Mouse (Mus musculus): Measurements from ENCODE around the gene Gm20696. TPM values are rescaled to one million over a fixed set of nuclear protein-coding genes. Genes with fewer than 3 reads are reported as not detected.

Gm20696 gene
- polyA plus RNA-seq, 1 experiment from 2014 or later = 2.5 TPM

GRCm38 (mm10) chr6:99357931-99358330 lies 308.7 kb downstream of the Gm20696 start:
- Histone ChIP-seq H3K27me3 (ENCODE audit: control insufficient read depth, insufficient read depth, low read length) (no peaks in the 10 kb centered on the region), H3K27ac (replicated peaks; ENCODE audit: low read depth, low read length) (no peak overlapping the region), H3K4me3 (ENCODE audit: low read depth, low read length) (no peak overlapping the region), H3K4me1 (ENCODE audit: control insufficient read depth, insufficient read depth, low read length) (no peaks in the 10 kb centered on the region), H3K36me3 (replicated peaks; ENCODE audit: control insufficient read depth, insufficient read depth, low read depth, low read length) (no peaks in the 10 kb centered on the region), H3K9ac (replicated peaks; ENCODE audit: low read length) (no peak overlapping the region), H3K9me3 (replicated peaks; ENCODE audit: control insufficient read depth, low read length) (no peaks in the 10 kb centered on the region), H3K4me2 (ENCODE audit: low read depth, low read length) (no peak overlapping the region)
- no peak for ATAC-seq (replicated peaks; ENCODE audit: insufficient number of reproducible peaks, low FRiP score, low TSS enrichment, low read depth)
- DNase-seq (ENCODE audit: low spot score) = no peak
- WGBS = 87% methylated on average over 2 of the region's 2 CpGs

GRCm38 (mm10) chr6:99354338-99354737 lies 312.3 kb downstream of the Gm20696 start:
- whole genome bisulfite sequencing = 38% methylated on average over 2 of the region's 2 CpGs
- ATAC-seq (replicated peaks; ENCODE audit: insufficient number of reproducible peaks, low FRiP score, low TSS enrichment, low read depth) = no peak

GRCm38 (mm10) chr6:99353441-99353840 lies 313.2 kb downstream of the Gm20696 start:
- 86% methylated on average over 2 of the region's 2 CpGs for WGBS
- Histone ChIP-seq H3K4me3 (ENCODE audit: low read depth, low read length) (no peak overlapping the region), H3K27me3 (ENCODE audit: control insufficient read depth, insufficient read depth, low read length) (no peaks in the 10 kb centered on the region)

More at GRCm38 (mm10) chr6:99354338-99354737, 312.3 kb downstream of the Gm20696 start:
- no peak overlapping the region for H3K4me2 ChIP-seq (ENCODE audit: low read depth, low read length)
- no peak for DNase-seq (ENCODE audit: low spot score)
- no peak overlapping the region for H3K9ac ChIP-seq (replicated peaks; ENCODE audit: low read length)
- no peak overlapping the region for H3K4me3 ChIP-seq (ENCODE audit: low read depth, low read length)
- no peaks in the 10 kb centered on the region for H3K27me3 ChIP-seq (ENCODE audit: control insufficient read depth, insufficient read depth, low read length)
- H3K36me3 ChIP-seq (replicated peaks; ENCODE audit: control insufficient read depth, insufficient read depth, low read depth, low read length) = no peaks in the 10 kb centered on the region
- H3K9me3 ChIP-seq (replicated peaks; ENCODE audit: control insufficient read depth, low read length) = no peaks in the 10 kb centered on the region
- no peak overlapping the region for H3K27ac ChIP-seq (replicated peaks; ENCODE audit: low read depth, low read length)
- no peaks in the 10 kb centered on the region for H3K4me1 ChIP-seq (ENCODE audit: control insufficient read depth, insufficient read depth, low read length)

DNA sequence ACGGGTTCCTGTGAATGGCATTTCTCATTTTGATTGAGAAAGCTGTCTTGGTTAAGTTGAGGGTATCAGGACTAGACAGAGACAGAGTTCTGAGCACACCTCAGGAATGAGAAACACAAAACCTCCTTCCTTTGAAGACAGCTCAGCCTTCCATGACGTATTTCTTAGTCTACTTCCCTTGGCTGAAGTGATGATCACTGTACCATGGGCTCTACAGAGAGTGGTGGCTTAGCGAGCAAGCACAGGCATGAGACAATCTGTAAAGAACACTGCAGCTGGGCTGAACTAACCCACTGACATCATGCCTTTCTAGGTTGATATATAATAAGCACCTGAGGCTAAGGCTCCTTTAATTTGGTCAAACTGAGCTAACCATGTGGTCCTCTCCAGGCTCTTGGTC lies 316.0 kb downstream of the Gm20696 start:
- H3K36me3 ChIP-seq (replicated peaks; ENCODE audit: control insufficient read depth, insufficient read depth, low read depth, low read length) = no peaks in the 10 kb centered on the region
- no peak overlapping the region for H3K4me3 ChIP-seq (ENCODE audit: low read depth, low read length)
- ATAC-seq (replicated peaks; ENCODE audit: insufficient number of reproducible peaks, low FRiP score, low TSS enrichment, low read depth) (no peak), DNase-seq (ENCODE audit: low spot score) (no peak)
- no peaks in the 10 kb centered on the region for H3K27me3 ChIP-seq (ENCODE audit: control insufficient read depth, insufficient read depth, low read length)
- WGBS = 72% methylated on average over 3 of the region's 3 CpGs
- no peak overlapping the region for H3K27ac ChIP-seq (replicated peaks; ENCODE audit: low read depth, low read length)
- H3K9me3 ChIP-seq (replicated peaks; ENCODE audit: control insufficient read depth, low read length) = no peaks in the 10 kb centered on the region
- H3K9ac ChIP-seq (replicated peaks; ENCODE audit: low read length) = no peak overlapping the region
- H3K4me2 ChIP-seq (ENCODE audit: low read depth, low read length) = no peak overlapping the region
- H3K4me1 ChIP-seq (ENCODE audit: control insufficient read depth, insufficient read depth, low read length) = no peaks in the 10 kb centered on the region

More at GRCm38 (mm10) chr6:99353441-99353840, 313.2 kb downstream of the Gm20696 start:
- Histone ChIP-seq H3K27ac (replicated peaks; ENCODE audit: low read depth, low read length) (no peak overlapping the region), H3K4me1 (ENCODE audit: control insufficient read depth, insufficient read depth, low read length) (no peaks in the 10 kb centered on the region), H3K36me3 (replicated peaks; ENCODE audit: control insufficient read depth, insufficient read depth, low read depth, low read length) (no peaks in the 10 kb centered on the region), H3K9ac (replicated peaks; ENCODE audit: low read length) (no peak overlapping the region), H3K9me3 (replicated peaks; ENCODE audit: control insufficient read depth, low read length) (no peaks in the 10 kb centered on the region), H3K4me2 (ENCODE audit: low read depth, low read length) (no peak overlapping the region)
- ATAC-seq (replicated peaks; ENCODE audit: insufficient number of reproducible peaks, low FRiP score, low TSS enrichment, low read depth) = no peak
- no peak for DNase-seq (ENCODE audit: low spot score)

- 64% methylated on average over 5 of the region's 5 CpGs for WGBS
- H3K4me3 ChIP-seq (ENCODE audit: low read depth, low read length) = no peak overlapping the region
- ATAC-seq (replicated peaks; ENCODE audit: insufficient number of reproducible peaks, low FRiP score, low TSS enrichment, low read depth) (no peak), DNase-seq (ENCODE audit: low spot score) (peak; percentile 41)
- H3K9ac ChIP-seq (replicated peaks; ENCODE audit: low read length) = no peak overlapping the region
- H3K4me1 ChIP-seq (ENCODE audit: control insufficient read depth, insufficient read depth, low read length) = no peaks in the 10 kb centered on the region
- no peaks in the 10 kb centered on the region for H3K9me3 ChIP-seq (replicated peaks; ENCODE audit: control insufficient read depth, low read length)
- H3K36me3 ChIP-seq (replicated peaks; ENCODE audit: control insufficient read depth, insufficient read depth, low read depth, low read length) = no peaks in the 10 kb centered on the region
- H3K4me2 ChIP-seq (ENCODE audit: low read depth, low read length) = no peak overlapping the region
- H3K27ac ChIP-seq (replicated peaks; ENCODE audit: low read depth, low read length) = no peak overlapping the region
- no peaks in the 10 kb centered on the region for H3K27me3 ChIP-seq (ENCODE audit: control insufficient read depth, insufficient read depth, low read length)
Observed at GRCm38 (mm10) chr6:99350156-99350555, 316.4 kb downstream of the Gm20696 start.

DNA sequence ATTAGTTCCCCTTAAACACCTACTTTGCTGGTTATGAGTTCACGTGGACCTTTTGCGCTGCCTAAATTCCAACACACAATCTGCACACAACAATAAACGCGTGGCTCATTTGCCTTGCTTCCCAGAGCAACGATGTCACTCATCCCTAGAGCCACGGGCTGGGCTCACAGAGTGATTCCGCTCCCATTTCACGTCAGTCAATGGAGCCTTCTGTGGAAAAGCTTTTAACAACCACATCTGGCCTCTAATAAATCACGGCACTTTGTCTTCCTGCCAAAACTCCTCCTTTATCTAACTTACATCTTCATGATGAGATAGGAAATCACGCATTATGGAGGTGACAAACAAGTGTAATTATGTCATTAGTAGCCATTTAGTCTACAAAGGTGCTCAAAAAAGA lies 318.8 kb downstream of the Gm20696 start:
- Histone ChIP-seq H3K27ac (replicated peaks; ENCODE audit: low read depth, low read length) (no peak overlapping the region), H3K9ac (replicated peaks; ENCODE audit: low read length) (no peak overlapping the region), H3K4me2 (ENCODE audit: low read depth, low read length) (no peak overlapping the region), H3K27me3 (ENCODE audit: control insufficient read depth, insufficient read depth, low read length) (no peaks in the 10 kb centered on the region), H3K9me3 (replicated peaks; ENCODE audit: control insufficient read depth, low read length) (no peaks in the 10 kb centered on the region), H3K4me3 (ENCODE audit: low read depth, low read length) (no peak overlapping the region), H3K4me1 (ENCODE audit: control insufficient read depth, insufficient read depth, low read length) (no peaks in the 10 kb centered on the region), H3K36me3 (replicated peaks; ENCODE audit: control insufficient read depth, insufficient read depth, low read depth, low read length) (no peaks in the 10 kb centered on the region)
- ATAC-seq (replicated peaks; ENCODE audit: insufficient number of reproducible peaks, low FRiP score, low TSS enrichment, low read depth) = no peak
- 65% methylated on average over 10 of the region's 10 CpGs for WGBS
- DNase-seq (ENCODE audit: low spot score) = no peak

- no peaks in the 10 kb centered on the region for H3K36me3 ChIP-seq (replicated peaks; ENCODE audit: control insufficient read depth, insufficient read depth, low read depth, low read length)
- H3K4me2 ChIP-seq (ENCODE audit: low read depth, low read length) = no peak overlapping the region
- no peak overlapping the region for H3K9ac ChIP-seq (replicated peaks; ENCODE audit: low read length)
- no peaks in the 10 kb centered on the region for H3K9me3 ChIP-seq (replicated peaks; ENCODE audit: control insufficient read depth, low read length)
- H3K4me1 ChIP-seq (ENCODE audit: control insufficient read depth, insufficient read depth, low read length) = no peaks in the 10 kb centered on the region
- H3K4me3 ChIP-seq (ENCODE audit: low read depth, low read length) = no peak overlapping the region
- WGBS = 95% methylated on average over 7 of the region's 7 CpGs
- DNase-seq (ENCODE audit: low spot score) (no peak), ATAC-seq (replicated peaks; ENCODE audit: insufficient number of reproducible peaks, low FRiP score, low TSS enrichment, low read depth) (no peak)
- H3K27me3 ChIP-seq (ENCODE audit: control insufficient read depth, insufficient read depth, low read length) = no peaks in the 10 kb centered on the region
- H3K27ac ChIP-seq (replicated peaks; ENCODE audit: low read depth, low read length) = no peak overlapping the region
Observed at GRCm38 (mm10) chr6:99344966-99345365, 321.6 kb downstream of the Gm20696 start.

- ATAC-seq (replicated peaks; ENCODE audit: insufficient number of reproducible peaks, low FRiP score, low TSS enrichment, low read depth) (no peak), DNase-seq (ENCODE audit: low spot score) (no peak)
- no peaks in the 10 kb centered on the region for H3K9me3 ChIP-seq (replicated peaks; ENCODE audit: control insufficient read depth, low read length)
- H3K27me3 ChIP-seq (ENCODE audit: control insufficient read depth, insufficient read depth, low read length) = no peaks in the 10 kb centered on the region
- no peak overlapping the region for H3K4me2 ChIP-seq (ENCODE audit: low read depth, low read length)
- peaks cover under 1% of the 10 kb centered on the region; the same call in 1 of the 2 replicates for H3K4me1 ChIP-seq (ENCODE audit: control insufficient read depth, insufficient read depth, low read length)
- WGBS = 94% methylated on average over 3 of the region's 3 CpGs
- H3K9ac ChIP-seq (replicated peaks; ENCODE audit: low read length) = no peak overlapping the region
- H3K36me3 ChIP-seq (replicated peaks; ENCODE audit: control insufficient read depth, insufficient read depth, low read depth, low read length) = no peaks in the 10 kb centered on the region
- no peak overlapping the region for H3K27ac ChIP-seq (replicated peaks; ENCODE audit: low read depth, low read length)
- H3K4me3 ChIP-seq (ENCODE audit: low read depth, low read length) = no peak overlapping the region
Observed at GRCm38 (mm10) chr6:99344357-99344756, 322.2 kb downstream of the Gm20696 start.

All from embryonic facial prominence, embryonic 11.5 days (tissue).